Mouse (Mus musculus) urinary bladder, postnatal 10 days (tissue): ENCODE measurements around the gene Twistnb.

ENCODE experiments used
- DNase-seq: peaks from one replicate; pipeline ENCODE4 v3.0.0; 2022; ENCODE audit warnings: low spot score

Twistnb gene

GRCm38 (mm10) chr12:33429387-33430160 is at the start of gene Twistnb:
TSS of gene Twistnb (plus strand) at chr12:33429635.
- peak; percentile 94 for DNase-seq

GRCm38 (mm10) chr12:33388842-33389241 is 40.6 kb upstream of the Twistnb start:
- DNase-seq = no peak

GRCm38 (mm10) chr12:33390844-33391560 is 38.4 kb upstream of the Twistnb start:
- no peak for DNase-seq

- no peak for DNase-seq
Observed at GRCm38 (mm10) chr12:33394804-33395623, 34.4 kb upstream of the Twistnb start, which contains the start of gene Efcab10. TSS of gene Efcab10 (plus strand) at chr12:33394854.

- DNase-seq = no peak
Observed at GRCm38 (mm10) chr12:33403265-33403693, 26.2 kb upstream of the Twistnb start.

GRCm38 (mm10) chr12:33404996-33405395 is 24.4 kb upstream of the Twistnb start:
- DNase-seq = no peak

- DNase-seq = no peak
Observed at GRCm38 (mm10) chr12:33405398-33406026, 23.9 kb upstream of the Twistnb start.

- no peak for DNase-seq
Observed at GRCm38 (mm10) chr12:33411580-33412151, 17.8 kb upstream of the Twistnb start.

- no peak for DNase-seq
Observed at GRCm38 (mm10) chr12:33424329-33424728, 5.1 kb upstream of the Twistnb start.

- no peak for DNase-seq
Observed at GRCm38 (mm10) chr12:33427293-33427692, 2.1 kb upstream of the Twistnb start.

- DNase-seq = no peak
Observed at GRCm38 (mm10) chr12:33427726-33428125, 1.7 kb upstream of the Twistnb start.

GRCm38 (mm10) chr12:33433812-33434211 is 4.4 kb downstream of the Twistnb start:
- no peak for DNase-seq

- DNase-seq = no peak
Observed at GRCm38 (mm10) chr12:33434758-33435157, 5.3 kb downstream of the Twistnb start.

GRCm38 (mm10) chr12:33455418-33455817 is 26.0 kb downstream of the Twistnb start:
- no peak for DNase-seq

GRCm38 (mm10) chr12:33456242-33456641 is 26.8 kb downstream of the Twistnb start:
- DNase-seq = no peak

- DNase-seq = no peak
Observed at GRCm38 (mm10) chr12:33480975-33481374, 51.5 kb downstream of the Twistnb start.

GRCm38 (mm10) chr12:33482931-33483330 is 53.5 kb downstream of the Twistnb start:
- DNase-seq = no peak
